Mouse (Mus musculus): Measurements from ENCODE around the gene Eaf2. TPM values are rescaled to one million over a fixed set of nuclear protein-coding genes. Genes with fewer than 3 reads are reported as not detected.

Eaf2 gene
- polyA plus RNA-seq, 1 experiment: 0.67 TPM

GRCm38 (mm10) chr16:36828820-36829219 lies 46.0 kb downstream of the Eaf2 start:
- TF ChIP-seq CTCF (IDR thresholded peaks at IDR 0.05; ENCODE audit: borderline replicate concordance, extremely low read depth, insufficient read depth, insufficient read length) (no peak), POLR2A (IDR thresholded peaks at IDR 0.05; ENCODE audit: borderline replicate concordance, extremely low read depth, insufficient read depth, insufficient read length, poor library complexity, severe bottlenecking) (no peak)
- DNase-seq (ENCODE audit: low read depth): peak; percentile 37

GRCm38 (mm10) chr16:36828054-36828786 lies 46.6 kb downstream of the Eaf2 start, which contains the start of gene Iqcb1:
TSS of gene Iqcb1 (plus strand) at chr16:36828385.
- TF ChIP-seq POLR2A (IDR thresholded peaks at IDR 0.05; ENCODE audit: borderline replicate concordance, extremely low read depth, insufficient read depth, insufficient read length, poor library complexity, severe bottlenecking) (peak; percentile 70; the same call in 1 of the 2 replicates), CTCF (IDR thresholded peaks at IDR 0.05; ENCODE audit: borderline replicate concordance, extremely low read depth, insufficient read depth, insufficient read length) (no peak)
- DNase-seq (ENCODE audit: low read depth): peak; percentile 93

- TF ChIP-seq CTCF (IDR thresholded peaks at IDR 0.05; ENCODE audit: borderline replicate concordance, extremely low read depth, insufficient read depth, insufficient read length) (no peak), POLR2A (IDR thresholded peaks at IDR 0.05; ENCODE audit: borderline replicate concordance, extremely low read depth, insufficient read depth, insufficient read length, poor library complexity, severe bottlenecking) (no peak)
- DNase-seq (ENCODE audit: low read depth): peak; percentile 3
Observed at GRCm38 (mm10) chr16:36827611-36828053, 47.2 kb downstream of the Eaf2 start.

- DNase-seq (ENCODE audit: low read depth): no peak
Observed at GRCm38 (mm10) chr16:36821474-36821873, 53.3 kb downstream of the Eaf2 start.

GRCm38 (mm10) chr16:36820747-36821146 lies 54.1 kb downstream of the Eaf2 start:
- DNase-seq (ENCODE audit: low read depth): no peak
- TF ChIP-seq POLR2A (IDR thresholded peaks at IDR 0.05; ENCODE audit: borderline replicate concordance, extremely low read depth, insufficient read depth, insufficient read length, poor library complexity, severe bottlenecking) (no peak), CTCF (IDR thresholded peaks at IDR 0.05; ENCODE audit: borderline replicate concordance, extremely low read depth, insufficient read depth, insufficient read length) (no peak)

More at GRCm38 (mm10) chr16:36821474-36821873, 53.3 kb downstream of the Eaf2 start:
- TF ChIP-seq CTCF (IDR thresholded peaks at IDR 0.05; ENCODE audit: borderline replicate concordance, extremely low read depth, insufficient read depth, insufficient read length) (no peak), POLR2A (IDR thresholded peaks at IDR 0.05; ENCODE audit: borderline replicate concordance, extremely low read depth, insufficient read depth, insufficient read length, poor library complexity, severe bottlenecking) (no peak)

GRCm38 (mm10) chr16:36820016-36820415 lies 54.8 kb downstream of the Eaf2 start:
- DNase-seq (ENCODE audit: low read depth): no peak
- TF ChIP-seq POLR2A (IDR thresholded peaks at IDR 0.05; ENCODE audit: borderline replicate concordance, extremely low read depth, insufficient read depth, insufficient read length, poor library complexity, severe bottlenecking) (no peak), CTCF (IDR thresholded peaks at IDR 0.05; ENCODE audit: borderline replicate concordance, extremely low read depth, insufficient read depth, insufficient read length) (no peak)

- TF ChIP-seq CTCF (IDR thresholded peaks at IDR 0.05; ENCODE audit: borderline replicate concordance, extremely low read depth, insufficient read depth, insufficient read length) (peak; percentile 55; the same call in 1 of the 2 replicates), POLR2A (IDR thresholded peaks at IDR 0.05; ENCODE audit: borderline replicate concordance, extremely low read depth, insufficient read depth, insufficient read length, poor library complexity, severe bottlenecking) (no peak)
Observed at GRCm38 (mm10) chr16:36817321-36817926, 57.4 kb downstream of the Eaf2 start.

GRCm38 (mm10) chr16:36816916-36817315 lies 57.9 kb downstream of the Eaf2 start:
- no peak for DNase-seq (ENCODE audit: low read depth)
- no peak for TF ChIP-seq POLR2A (IDR thresholded peaks at IDR 0.05; ENCODE audit: borderline replicate concordance, extremely low read depth, insufficient read depth, insufficient read length, poor library complexity, severe bottlenecking)
- no peak for TF ChIP-seq CTCF (IDR thresholded peaks at IDR 0.05; ENCODE audit: borderline replicate concordance, extremely low read depth, insufficient read depth, insufficient read length)

More at GRCm38 (mm10) chr16:36817321-36817926, 57.4 kb downstream of the Eaf2 start:
- peak; percentile 95 for DNase-seq (ENCODE audit: low read depth)

GRCm38 (mm10) chr16:36813680-36814079 lies 61.1 kb downstream of the Eaf2 start:
- no peak for TF ChIP-seq POLR2A (IDR thresholded peaks at IDR 0.05; ENCODE audit: borderline replicate concordance, extremely low read depth, insufficient read depth, insufficient read length, poor library complexity, severe bottlenecking)
- no peak for DNase-seq (ENCODE audit: low read depth)

GRCm38 (mm10) chr16:36808616-36809015 lies 66.2 kb downstream of the Eaf2 start:
- no peak for TF ChIP-seq CTCF (IDR thresholded peaks at IDR 0.05; ENCODE audit: borderline replicate concordance, extremely low read depth, insufficient read depth, insufficient read length)
- no peak for TF ChIP-seq POLR2A (IDR thresholded peaks at IDR 0.05; ENCODE audit: borderline replicate concordance, extremely low read depth, insufficient read depth, insufficient read length, poor library complexity, severe bottlenecking)
- DNase-seq (ENCODE audit: low read depth): no peak

GRCm38 (mm10) chr16:36802361-36802760 lies 72.4 kb downstream of the Eaf2 start:
- no peak for DNase-seq (ENCODE audit: low read depth)
- TF ChIP-seq POLR2A (IDR thresholded peaks at IDR 0.05; ENCODE audit: borderline replicate concordance, extremely low read depth, insufficient read depth, insufficient read length, poor library complexity, severe bottlenecking) (no peak), CTCF (IDR thresholded peaks at IDR 0.05; ENCODE audit: borderline replicate concordance, extremely low read depth, insufficient read depth, insufficient read length) (peak; percentile 26; the same call in 1 of the 2 replicates)

Data from brain, embryonic 14.5 days (tissue).